Mouse (Mus musculus): ENCODE measurements around the gene Gm49336.

- TF ChIP-seq CTCF (IDR thresholded peaks at IDR 0.05; ENCODE audit: extremely low read depth, insufficient read depth, low read length) (no peak), POLR2A (IDR thresholded peaks at IDR 0.05; ENCODE audit: extremely low read depth, insufficient read depth, low read length) (no peak)
Measured at GRCm38 (mm10) chr14:60216125-60216524, 35.2 kb downstream of the Gm49336 start.
